ENCODE assay signal across 17 mouse cellular contexts in the genomic region with DNA sequence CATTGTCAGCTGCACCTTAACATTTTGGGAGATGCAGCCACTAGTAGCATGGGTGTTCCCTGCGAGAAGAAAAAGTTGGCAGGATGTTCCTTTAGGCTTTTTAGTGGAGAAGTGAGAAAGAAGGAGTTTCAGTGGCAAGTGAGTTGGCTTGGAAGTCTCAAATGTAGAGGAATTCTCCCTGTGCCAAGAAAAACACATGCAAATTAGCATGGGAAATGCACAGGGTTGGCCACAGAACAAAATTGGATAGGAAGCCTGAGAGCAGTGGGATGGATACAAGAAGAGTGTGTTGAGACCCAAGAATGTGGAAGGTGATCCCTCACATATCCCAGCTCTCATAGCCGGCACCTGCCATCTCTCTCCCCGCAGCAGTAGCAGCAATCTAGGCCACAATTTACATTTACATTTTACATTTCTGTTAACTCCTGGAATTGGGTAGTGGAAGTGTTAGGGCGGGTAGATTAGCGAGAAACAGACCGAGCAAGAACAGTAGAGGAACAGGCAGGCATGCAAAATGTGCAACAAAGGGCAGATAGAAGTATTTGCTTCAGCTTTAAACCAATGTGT.
DNase-seq lines count a peak whose midpoint lies in the region; ATAC-seq and TF ChIP-seq lines count a peak whose summit lies in the region.
"Had no signal": no experiment of that assay in that cellular context is flagged by ENCODE, and none has a peak within 500 bp of the region (broad histone marks: within the 10 kb centered on the region; RNA-seq: fewer than 3 reads in every experiment).

No protein-coding gene starts in this region.

- TF ChIP-seq CTCF in kidney, postnatal 0 days (IDR thresholded peaks at IDR 0.05; ENCODE audit: low read depth) = no peak

- no peak for ATAC-seq in kidney, postnatal 0 days (replicated peaks; ENCODE audit: low FRiP score, low read depth)
- ATAC-seq: liver, postnatal 0 days had no signal

- H3K4me2 ChIP-seq in kidney, postnatal 0 days (ENCODE audit: low read length) = no peak overlapping the region
- H3K4me2 ChIP-seq: heart, embryonic 12.5 days; limb, embryonic 13.5 days; stomach, embryonic 15.5 days had no signal

- H3K4me3 ChIP-seq in kidney, postnatal 0 days (replicated peaks; ENCODE audit: low read depth, low read length) = no peak overlapping the region
- H3K4me3 ChIP-seq: erythroblast, embryonic 14.5 days; heart, embryonic 12.5 days; limb, embryonic 13.5 days; megakaryocyte, embryonic 14.5 days; stomach, embryonic 15.5 days had no signal

- no peaks in the 10 kb centered on the region for H3K36me3 ChIP-seq in kidney, postnatal 0 days (ENCODE audit: insufficient read depth, low read length)
- H3K36me3 ChIP-seq: heart, embryonic 12.5 days; limb, embryonic 13.5 days; stomach, embryonic 15.5 days had no signal

- no peak overlapping the region for H3K9ac ChIP-seq in kidney, postnatal 0 days (ENCODE audit: low read depth, low read length)
- H3K9ac ChIP-seq: heart, embryonic 12.5 days; limb, embryonic 13.5 days; liver, postnatal 0 days; stomach, embryonic 15.5 days had no signal

- no peaks in the 10 kb centered on the region for H3K9me3 ChIP-seq in kidney, postnatal 0 days (replicated peaks; ENCODE audit: low read length)
- H3K9me3 ChIP-seq: heart, embryonic 12.5 days; limb, embryonic 13.5 days; stomach, embryonic 15.5 days had no signal

- H3K4me1 ChIP-seq in kidney, postnatal 0 days (replicated peaks; ENCODE audit: insufficient read depth, low read length) = peaks cover 9% of the 10 kb centered on the region; the same call in 1 of the 2 replicates
- H3K4me1 ChIP-seq: megakaryocyte, embryonic 14.5 days; stomach, embryonic 15.5 days had no signal

- WGBS in kidney, postnatal 0 days = 59% methylated on average over 6 of the region's 6 CpGs

- no peak overlapping the region for H3K27ac ChIP-seq in kidney, postnatal 0 days
- H3K27ac ChIP-seq: limb, embryonic 13.5 days; stomach, embryonic 15.5 days had no signal

- DNase-seq in frontal cortex, adult 2 months (ENCODE audit: extremely low spot score in 1 of 2, low spot score in 1 of 2) = peak; percentile 2 to 38
- DNase-seq in frontal cortex, postnatal 25 days (ENCODE audit: low spot score in 2 of 2) = no peak
- DNase-seq in kidney, postnatal 0 days (ENCODE audit: low spot score) = peak; percentile 76
- DNase-seq in kidney, adult 18-20 months = no peak
- peak; percentile 28 to 33 for DNase-seq in right cerebral cortex, postnatal 10 days (ENCODE audit: low spot score in 2 of 2)
- DNase-seq in right cerebral cortex, postnatal 14 days = no peak
- peak; percentile 48 for DNase-seq in telencephalon, adult 2 months (ENCODE audit: low read depth, low spot score)
- DNase-seq in liver = no peak
- DNase-seq: cerebellum, adult 8-10 months; gastrocnemius, postnatal 36 days; liver, postnatal 0 days; thymus, postnatal 14 days had no signal

- no peaks in the 10 kb centered on the region for H3K27me3 ChIP-seq in kidney, postnatal 0 days (ENCODE audit: insufficient read depth, low read length)
- H3K27me3 ChIP-seq: heart, embryonic 12.5 days; megakaryocyte, embryonic 14.5 days; stomach, embryonic 15.5 days had no signal

Comparison
In these comparisons a context has a peak if more than half of its experiments do, and no peak if none do; other contexts are left out.
1. DNase-seq: peak in frontal cortex, adult 2 months (2 of 2), kidney, postnatal 0 days (single experiment), right cerebral cortex, postnatal 10 days (2 of 2) and telencephalon, adult 2 months (single experiment); none in frontal cortex, postnatal 25 days (0 of 2), kidney, adult 18-20 months (single experiment), right cerebral cortex, postnatal 14 days (single experiment) and liver (single experiment).